20 mouse cellular contexts compared by ENCODE assay signal in genomic region chr19:6983621-6984020, GRCm38 (mm10). TPM values are rescaled to one million over a fixed set of nuclear protein-coding genes. Genes with fewer than 3 reads are reported as not detected.
A peak's percentile ranks its signal among the peaks of the same experiment; 100 is the strongest.
DNase-seq lines count a peak whose midpoint lies in the region; ATAC-seq lines count a peak whose summit lies in the region.
"Had no signal": no experiment of that assay in that cellular context is flagged by ENCODE, and none has a peak within 500 bp of the region (broad histone marks: within the 10 kb centered on the region; RNA-seq: fewer than 3 reads in every experiment).

No protein-coding gene starts in this region.

- no peak overlapping the region for H3K9ac ChIP-seq in forebrain, embryonic 13.5 days
- H3K9ac ChIP-seq: heart, embryonic 13.5 days; hindbrain, embryonic 15.5 days had no signal

- H3K4me3 ChIP-seq in forebrain, embryonic 10.5 days = peak overlapping the region; percentile 18; the same call in 1 of the 2 replicates
- no peak overlapping the region for H3K4me3 ChIP-seq in forebrain, embryonic 13.5 days
- H3K4me3 ChIP-seq: heart, embryonic 13.5 days; hindbrain, embryonic 15.5 days had no signal

- 0 out of 2 replicates have a peak, but pooled peaks cover 3% of the 10 kb centered on the region for H3K27me3 ChIP-seq in forebrain, embryonic 10.5 days (ENCODE audit: poor library complexity, severe bottlenecking)
- no peaks in the 10 kb centered on the region for H3K27me3 ChIP-seq in forebrain, embryonic 13.5 days
- H3K27me3 ChIP-seq: heart, embryonic 13.5 days; hindbrain, embryonic 15.5 days had no signal

- H3K4me2 ChIP-seq in forebrain, embryonic 13.5 days = no peak overlapping the region
- H3K4me2 ChIP-seq: heart, embryonic 13.5 days; hindbrain, embryonic 15.5 days had no signal

- no peaks in the 10 kb centered on the region for H3K9me3 ChIP-seq in forebrain, embryonic 10.5 days
- no peaks in the 10 kb centered on the region for H3K9me3 ChIP-seq in forebrain, embryonic 13.5 days (replicated peaks)
- H3K9me3 ChIP-seq: G1E; heart, embryonic 13.5 days; hindbrain, embryonic 15.5 days had no signal

- ATAC-seq in forebrain, embryonic 13.5 days = no peak
- ATAC-seq: CD4-positive, CD25-positive, alpha-beta regulatory T cell, adult 4 months; intestine, embryonic 16.5 days had no signal

- DNase-seq in cerebellum, adult 11-12 months = peak; percentile 26
- no peak for DNase-seq in cerebellum, adult 8-10 months
- DNase-seq in forebrain, embryonic 10.5 days (ENCODE audit: extremely low spot score, low spot score) = no peak
- peak; percentile 77 for DNase-seq in Muller cell, postnatal 12 days (ENCODE audit: inconsistent ontology term)
- DNase-seq in retina, postnatal 1 day = peak; percentile 44
- no peak for DNase-seq in lung, postnatal 36 days
- DNase-seq: adrenal gland, postnatal 14 days; B cell, adult 2 months; cerebellum, adult 9-11 months; cerebellum, postnatal 36 days; gastrocnemius, postnatal 36 days; heart, adult 11 months; heart, postnatal 36 days; kidney, adult 2 months had no signal

- 0 out of 2 replicates have a peak overlapping the region, but pooled peaks have one; percentile 8 for H3K27ac ChIP-seq in forebrain, embryonic 10.5 days
- H3K27ac ChIP-seq in forebrain, embryonic 13.5 days = no peak overlapping the region
- H3K27ac ChIP-seq: heart, embryonic 13.5 days; hindbrain, embryonic 15.5 days had no signal

- H3K36me3 ChIP-seq in forebrain, embryonic 10.5 days (replicated peaks) = peaks cover 43% of the 10 kb centered on the region
- peaks cover 25% of the 10 kb centered on the region for H3K36me3 ChIP-seq in forebrain, embryonic 13.5 days (ENCODE audit: poor library complexity, severe bottlenecking)

- 52% methylated on average over 5 of the region's 5 CpGs for WGBS in forebrain, embryonic 10.5 days
- WGBS in forebrain, embryonic 13.5 days = 22% methylated on average over 5 of the region's 5 CpGs

- peaks cover 78% of the 10 kb centered on the region for H3K4me1 ChIP-seq in forebrain, embryonic 10.5 days
- peaks cover 41% of the 10 kb centered on the region for H3K4me1 ChIP-seq in forebrain, embryonic 13.5 days

RNA-seq across cellular contexts. Expression of gene Fkbp2, which starts 3.3 kb away (rescaled TPM):
- polyA plus RNA-seq in forebrain, embryonic 10.5 days (2016; fragmentation: Nextera tagmentation; extraction: Ambion mirVana) = 106 TPM in 2 replicates
- polyA plus RNA-seq in forebrain, embryonic 13.5 days (2015; fragmentation: Nextera tagmentation; extraction: Ambion mirVana) = 86.9 and 97.9 TPM in 2 replicates

RNA-seq across cellular contexts. Expression of gene Vegfb, which starts 3.8 kb away (rescaled TPM):
- polyA plus RNA-seq in forebrain, embryonic 10.5 days (2016; fragmentation: Nextera tagmentation; extraction: Ambion mirVana) = 31.0 and 32.9 TPM in 2 replicates
- 33.4 and 34.6 TPM in 2 replicates for polyA plus RNA-seq in forebrain, embryonic 13.5 days (2015; fragmentation: Nextera tagmentation; extraction: Ambion mirVana)

RNA-seq across cellular contexts. Expression of gene Plcb3, which starts 7.4 kb away (rescaled TPM):
- 25.2 and 25.8 TPM in 2 replicates for polyA plus RNA-seq in forebrain, embryonic 10.5 days (2016; fragmentation: Nextera tagmentation; extraction: Ambion mirVana)
- 11.0 TPM in 2 replicates for polyA plus RNA-seq in forebrain, embryonic 13.5 days (2015; fragmentation: Nextera tagmentation; extraction: Ambion mirVana)

RNA-seq across cellular contexts. Expression of gene Dnajc4, which starts 8.8 kb away (rescaled TPM):
- polyA plus RNA-seq in forebrain, embryonic 10.5 days (2016; fragmentation: Nextera tagmentation; extraction: Ambion mirVana) = 19.5 and 19.7 TPM in 2 replicates
- 19.1 and 19.8 TPM in 2 replicates for polyA plus RNA-seq in forebrain, embryonic 13.5 days (2015; fragmentation: Nextera tagmentation; extraction: Ambion mirVana)

RNA-seq across cellular contexts. Expression of gene Ppp1r14b, which starts 8.9 kb away (rescaled TPM):
- 103 TPM in 2 replicates for polyA plus RNA-seq in forebrain, embryonic 10.5 days (2016; fragmentation: Nextera tagmentation; extraction: Ambion mirVana)
- 106 and 139 TPM in 2 replicates for polyA plus RNA-seq in forebrain, embryonic 13.5 days (2015; fragmentation: Nextera tagmentation; extraction: Ambion mirVana)

Comparison
In these comparisons a context has a peak if more than half of its experiments do, and no peak if none do; other contexts are left out.
1. DNase-seq: peak in cerebellum, adult 11-12 months (single experiment), Muller cell, postnatal 12 days (single experiment) and retina, postnatal 1 day (single experiment); none in cerebellum, adult 8-10 months (single experiment), forebrain, embryonic 10.5 days (single experiment) and lung, postnatal 36 days (single experiment).